Mouse (Mus musculus): ENCODE data around the gene Rusc2. TPM values are rescaled to one million over a fixed set of nuclear protein-coding genes. Genes with fewer than 3 reads are reported as not detected.

Gene Rusc2
- total RNA-seq, 1 experiment from 2014 or later: 2.8 TPM

DNA sequence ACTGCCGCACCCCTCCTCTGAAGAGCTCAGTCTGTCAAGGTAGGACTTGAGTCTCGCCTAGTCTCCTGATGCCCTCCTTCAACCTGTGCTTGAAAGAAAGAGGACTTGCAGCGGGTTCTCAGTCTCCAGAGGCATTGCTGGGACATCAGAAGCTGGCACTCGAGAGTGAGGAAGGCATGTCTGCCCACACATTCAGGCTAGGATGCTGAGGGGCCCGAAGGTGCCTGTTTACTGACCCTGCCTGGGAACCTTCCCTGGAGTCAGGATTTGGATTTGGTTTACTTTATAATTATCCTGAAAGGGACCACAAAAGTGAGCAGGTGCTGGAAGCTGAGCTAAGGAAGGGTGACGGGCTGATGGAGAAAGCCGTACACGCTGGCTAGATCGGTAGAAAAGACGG, 19.7 kb downstream of the Rusc2 start:
- ATAC-seq (replicated peaks in 1 of 2; ENCODE audit: insufficient read depth in 1 of 2, low FRiP score in 2 of 2, low TSS enrichment in 1 of 2, low read depth in 1 of 2, poor library complexity in 2 of 2, severe bottlenecking in 2 of 2): no peak

DNA sequence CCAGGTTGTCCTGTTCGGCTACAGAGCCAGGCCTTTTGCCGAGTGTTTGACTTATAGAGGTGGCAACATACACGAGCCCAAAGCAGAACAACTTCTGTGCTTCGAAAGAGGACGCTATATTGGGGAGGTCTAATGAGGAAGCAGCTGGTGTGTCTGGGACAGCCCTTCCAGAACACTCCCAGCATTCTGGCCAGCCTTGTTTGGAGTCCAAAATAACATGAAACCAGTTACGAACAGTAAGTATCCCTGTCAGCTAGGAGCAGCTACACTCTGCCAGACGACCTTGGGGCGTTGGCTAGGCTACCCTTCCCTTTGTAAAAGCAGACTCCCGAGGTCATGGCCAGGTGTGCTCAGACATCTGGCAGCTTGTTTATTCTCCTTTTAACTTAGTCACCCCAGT, 20.4 kb downstream of the Rusc2 start:
- ATAC-seq (replicated peaks in 1 of 2; ENCODE audit: insufficient read depth in 1 of 2, low FRiP score in 2 of 2, low TSS enrichment in 1 of 2, low read depth in 1 of 2, poor library complexity in 2 of 2, severe bottlenecking in 2 of 2): no peak

DNA sequence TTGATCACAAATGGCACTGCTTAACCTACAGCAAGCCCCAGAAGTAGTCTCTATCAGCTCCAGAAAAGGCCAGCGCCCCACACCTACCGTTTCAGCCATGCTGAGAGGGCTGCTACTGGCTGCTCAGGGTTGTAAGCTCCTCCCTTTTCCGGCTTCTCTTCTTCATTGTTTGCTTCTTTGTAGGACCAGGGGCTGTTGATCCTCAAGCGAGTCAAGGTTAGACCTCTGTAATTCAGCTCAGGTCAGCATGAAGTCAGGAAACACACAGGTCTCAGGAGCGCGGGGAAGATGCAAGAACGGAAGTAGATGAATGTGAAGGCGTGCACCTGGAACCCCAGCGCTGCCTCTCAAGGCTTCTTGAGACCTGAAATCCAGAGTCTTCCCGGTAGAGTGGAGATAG, 22.9 kb downstream of the Rusc2 start:
- no peak for ATAC-seq (replicated peaks in 1 of 2; ENCODE audit: insufficient read depth in 1 of 2, low FRiP score in 2 of 2, low TSS enrichment in 1 of 2, low read depth in 1 of 2, poor library complexity in 2 of 2, severe bottlenecking in 2 of 2)

DNA sequence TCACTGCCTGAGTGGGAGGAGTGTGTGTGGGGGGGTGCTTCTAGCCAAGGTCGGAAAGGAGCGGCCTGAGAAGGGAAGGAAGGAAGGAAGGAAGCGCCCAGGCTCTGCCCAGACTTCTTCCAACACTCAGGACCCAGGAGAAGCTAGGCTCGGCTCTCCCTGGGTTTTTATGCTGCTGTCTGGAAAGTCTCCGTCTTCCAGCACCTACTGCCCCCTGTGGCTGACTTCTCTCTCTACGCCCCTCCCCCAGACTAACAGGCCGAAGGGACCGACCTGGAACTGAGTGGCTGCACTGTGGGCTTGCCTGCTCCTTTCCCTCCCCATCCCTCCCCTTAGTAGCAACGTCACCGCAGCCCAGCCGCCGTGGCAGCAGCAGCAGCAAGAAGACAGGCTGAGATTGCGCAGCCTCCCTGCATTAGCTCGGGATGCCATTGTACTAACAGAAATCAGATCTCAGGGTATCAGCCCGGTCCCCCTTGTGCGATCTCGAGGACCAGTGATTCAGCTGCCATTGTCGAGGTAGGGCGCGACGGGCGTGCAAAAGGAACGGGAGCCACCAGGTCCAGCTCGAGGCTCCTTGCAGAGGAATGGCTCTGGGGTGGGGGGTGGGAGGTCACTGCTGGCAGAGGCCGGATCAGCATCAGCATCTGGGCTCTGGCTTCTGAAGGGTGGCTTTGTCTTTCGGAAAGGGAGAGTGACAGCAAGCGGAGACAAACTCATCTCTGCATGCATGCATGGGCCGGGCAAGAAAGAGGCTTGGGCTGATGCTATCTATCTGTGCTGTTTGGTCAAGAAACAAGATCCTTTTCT, 24.6 kb downstream of the Rusc2 start:
- ATAC-seq (replicated peaks in 1 of 2; ENCODE audit: insufficient read depth in 1 of 2, low FRiP score in 2 of 2, low TSS enrichment in 1 of 2, low read depth in 1 of 2, poor library complexity in 2 of 2, severe bottlenecking in 2 of 2): peak; percentile 87 to 92

DNA sequence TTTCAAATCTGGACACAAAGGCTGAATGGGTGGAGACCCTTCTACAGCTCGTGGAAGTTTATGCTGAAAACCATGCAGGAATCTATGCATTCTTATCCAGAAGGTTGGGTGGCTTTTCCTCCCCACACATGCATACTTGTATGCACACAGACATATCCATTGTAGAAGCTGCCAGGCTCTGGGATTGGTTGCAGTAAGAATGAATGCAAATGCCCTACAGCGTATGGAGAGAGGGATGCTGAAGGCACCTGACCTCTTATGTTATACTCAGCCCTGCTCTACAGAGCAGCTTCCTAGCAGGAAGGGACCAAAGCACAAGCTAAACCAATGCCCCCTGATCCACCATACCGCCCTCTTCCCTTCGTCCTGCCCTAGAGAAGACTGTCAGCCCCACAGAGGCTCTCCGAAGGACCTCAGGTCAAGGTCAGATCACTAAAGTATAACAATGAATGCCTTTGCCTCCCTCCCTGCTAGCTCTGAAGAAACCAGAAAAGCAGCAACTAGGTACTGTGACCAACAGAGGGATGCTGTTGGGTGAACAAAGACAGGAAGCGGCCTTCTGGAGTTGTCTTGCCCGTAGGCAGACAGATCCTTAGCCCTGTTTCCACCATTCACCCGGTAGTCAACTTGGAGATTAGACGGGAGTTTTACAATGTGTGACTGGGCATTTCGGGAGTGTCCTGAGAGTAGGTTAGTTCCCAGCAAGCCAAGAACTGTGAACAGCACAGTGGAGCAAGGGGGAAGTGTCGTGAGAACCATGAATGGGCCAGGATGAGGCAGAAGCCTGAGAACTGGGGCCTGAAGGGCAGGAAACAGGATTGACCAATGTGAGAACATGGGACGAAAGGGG, 25.5 kb downstream of the Rusc2 start:
- no peak for ATAC-seq (replicated peaks in 1 of 2; ENCODE audit: insufficient read depth in 1 of 2, low FRiP score in 2 of 2, low TSS enrichment in 1 of 2, low read depth in 1 of 2, poor library complexity in 2 of 2, severe bottlenecking in 2 of 2)

DNA sequence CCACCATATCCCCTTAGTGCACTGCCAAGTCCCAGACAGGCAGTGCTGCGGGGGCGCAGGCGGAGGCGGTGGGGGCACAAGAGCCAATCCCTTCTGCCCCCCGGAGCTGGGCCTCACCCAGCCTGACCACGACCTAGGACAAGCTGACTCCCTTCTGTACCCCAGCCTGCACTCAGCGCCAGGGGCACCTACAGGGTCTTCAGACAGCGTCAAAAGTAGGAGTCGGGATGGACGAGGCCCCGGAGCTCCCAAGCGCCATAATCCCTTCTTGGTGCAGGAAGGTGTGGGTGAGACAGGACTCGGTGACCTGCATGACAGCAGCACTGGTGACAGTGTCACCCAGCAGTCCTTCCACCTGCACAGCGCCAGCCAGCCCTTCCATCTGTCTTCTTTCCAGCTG, 33.0 kb downstream of the Rusc2 start:
- no peak for ATAC-seq (replicated peaks in 1 of 2; ENCODE audit: insufficient read depth in 1 of 2, low FRiP score in 2 of 2, low TSS enrichment in 1 of 2, low read depth in 1 of 2, poor library complexity in 2 of 2, severe bottlenecking in 2 of 2)

DNA sequence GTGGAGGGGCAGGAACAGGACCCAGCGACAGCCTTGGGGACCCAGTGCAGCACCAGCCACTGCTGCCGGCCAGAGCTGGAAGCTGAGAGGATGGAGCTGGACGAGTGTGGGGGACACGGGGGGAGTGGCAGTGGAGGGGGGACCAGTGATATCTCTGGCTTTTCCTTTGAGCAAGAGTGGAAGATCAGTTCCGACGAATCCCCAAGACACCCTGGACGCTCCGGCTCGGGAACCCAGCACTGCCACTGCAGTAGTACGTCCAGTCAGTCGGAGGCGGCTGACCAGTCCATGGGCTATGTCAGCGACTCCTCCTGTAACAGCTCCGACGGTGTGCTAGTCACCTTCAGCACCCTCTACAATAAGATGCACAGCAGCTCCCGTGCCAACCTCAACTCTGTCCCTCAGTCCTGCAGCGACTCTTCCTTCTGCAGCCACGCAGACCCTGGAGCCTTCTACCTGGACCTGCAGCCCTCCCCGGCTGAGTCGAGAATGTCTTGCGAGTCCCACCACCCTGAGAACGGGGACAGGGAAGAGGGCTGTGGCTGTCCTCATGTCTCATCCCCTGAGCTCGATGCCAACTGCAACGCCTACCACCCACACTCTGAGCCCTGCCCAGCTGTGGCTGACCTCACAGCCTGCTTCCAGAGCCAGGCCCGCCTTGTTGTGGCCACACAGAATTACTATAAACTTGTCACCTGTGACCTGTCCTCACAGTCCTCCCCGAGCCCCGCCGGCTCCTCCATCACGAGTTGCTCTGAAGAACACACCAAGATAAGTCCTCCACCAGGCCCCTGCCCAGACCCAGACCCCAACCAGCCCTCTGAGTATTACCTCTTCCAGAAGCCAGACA, 33.7 kb downstream of the Rusc2 start:
- ATAC-seq (replicated peaks in 1 of 2; ENCODE audit: insufficient read depth in 1 of 2, low FRiP score in 2 of 2, low TSS enrichment in 1 of 2, low read depth in 1 of 2, poor library complexity in 2 of 2, severe bottlenecking in 2 of 2): no peak

DNA sequence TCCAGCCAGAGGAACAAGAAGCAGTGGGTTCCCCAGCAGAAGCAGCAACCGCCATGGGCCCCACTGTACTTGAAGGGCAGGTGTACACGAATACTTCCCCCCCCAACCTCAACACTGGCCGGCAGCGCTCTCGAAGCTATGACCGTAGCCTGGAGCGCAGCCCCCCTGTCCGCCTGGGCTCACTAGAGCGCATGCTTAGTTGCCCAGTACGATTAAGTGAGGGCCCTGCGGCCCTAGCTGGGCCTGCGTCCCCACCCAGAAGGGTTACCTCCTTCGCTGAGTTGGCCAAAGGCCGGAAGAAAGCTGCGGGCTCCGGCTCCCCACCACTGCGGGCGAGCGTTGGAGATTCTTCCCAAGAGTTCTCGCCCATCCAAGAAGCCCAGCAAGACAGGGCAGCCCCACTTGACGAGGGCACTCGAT, 34.3 kb downstream of the Rusc2 start:
- ATAC-seq (replicated peaks in 1 of 2; ENCODE audit: insufficient read depth in 1 of 2, low FRiP score in 2 of 2, low TSS enrichment in 1 of 2, low read depth in 1 of 2, poor library complexity in 2 of 2, severe bottlenecking in 2 of 2): no peak

DNA sequence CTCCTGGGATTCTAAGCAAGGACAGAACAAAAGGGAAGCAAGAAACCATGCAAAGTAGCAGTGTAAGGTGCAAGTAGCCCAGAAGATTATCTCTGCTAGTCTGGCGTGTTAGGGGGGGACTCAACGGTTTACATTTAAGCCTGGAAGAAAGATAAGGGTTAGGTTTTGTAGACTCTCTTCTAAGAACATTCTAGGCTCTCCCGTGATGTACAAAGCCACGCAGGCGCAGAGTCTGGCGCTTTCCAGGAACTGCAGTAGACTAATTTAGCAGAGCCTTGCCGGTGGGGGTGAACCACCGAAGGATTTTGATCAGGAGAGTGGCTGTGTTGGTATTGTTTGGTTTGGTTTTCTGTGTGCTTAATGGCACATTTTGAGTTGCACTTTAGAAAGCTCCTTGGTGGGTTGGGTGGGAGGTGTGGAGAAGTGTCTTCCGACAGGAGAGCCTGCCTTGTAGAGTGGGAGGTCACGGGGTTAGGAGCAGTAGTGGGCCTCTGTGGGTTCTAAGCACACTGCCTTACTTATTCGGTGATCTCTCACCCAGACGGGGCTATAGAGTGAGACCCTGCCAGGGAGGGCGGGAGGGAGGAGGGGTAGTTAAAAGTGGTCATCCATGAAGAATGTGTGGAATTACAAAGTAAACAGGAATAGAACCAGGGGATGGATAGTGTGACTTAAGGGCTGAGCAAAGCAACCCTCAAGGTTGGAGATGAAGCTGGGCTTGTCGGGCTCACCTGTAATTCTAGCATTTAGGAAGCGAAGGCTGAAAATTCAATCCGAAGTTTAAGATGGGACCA, 35.7 kb downstream of the Rusc2 start:
- no peak for ATAC-seq (replicated peaks in 1 of 2; ENCODE audit: insufficient read depth in 1 of 2, low FRiP score in 2 of 2, low TSS enrichment in 1 of 2, low read depth in 1 of 2, poor library complexity in 2 of 2, severe bottlenecking in 2 of 2)

DNA sequence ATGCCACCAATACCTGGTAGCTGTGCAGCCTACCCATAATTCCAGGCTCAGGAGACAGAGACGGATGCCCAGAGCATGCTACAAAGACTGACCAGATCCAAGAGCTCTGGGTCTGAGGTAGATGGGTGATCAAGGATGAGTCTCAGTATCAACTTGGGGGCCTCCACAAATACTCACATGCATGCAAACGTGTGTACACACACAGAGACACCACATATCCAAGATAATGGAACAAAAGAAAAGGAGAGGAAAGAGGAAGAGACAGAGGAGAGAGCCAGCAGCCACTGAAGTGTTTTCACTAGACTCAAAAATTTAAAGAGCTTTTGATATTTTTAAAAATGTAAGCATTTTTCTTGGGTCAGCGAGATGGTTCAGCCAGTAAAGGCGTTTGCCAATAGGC, 36.7 kb downstream of the Rusc2 start:
- ATAC-seq (replicated peaks in 1 of 2; ENCODE audit: insufficient read depth in 1 of 2, low FRiP score in 2 of 2, low TSS enrichment in 1 of 2, low read depth in 1 of 2, poor library complexity in 2 of 2, severe bottlenecking in 2 of 2): no peak

DNA sequence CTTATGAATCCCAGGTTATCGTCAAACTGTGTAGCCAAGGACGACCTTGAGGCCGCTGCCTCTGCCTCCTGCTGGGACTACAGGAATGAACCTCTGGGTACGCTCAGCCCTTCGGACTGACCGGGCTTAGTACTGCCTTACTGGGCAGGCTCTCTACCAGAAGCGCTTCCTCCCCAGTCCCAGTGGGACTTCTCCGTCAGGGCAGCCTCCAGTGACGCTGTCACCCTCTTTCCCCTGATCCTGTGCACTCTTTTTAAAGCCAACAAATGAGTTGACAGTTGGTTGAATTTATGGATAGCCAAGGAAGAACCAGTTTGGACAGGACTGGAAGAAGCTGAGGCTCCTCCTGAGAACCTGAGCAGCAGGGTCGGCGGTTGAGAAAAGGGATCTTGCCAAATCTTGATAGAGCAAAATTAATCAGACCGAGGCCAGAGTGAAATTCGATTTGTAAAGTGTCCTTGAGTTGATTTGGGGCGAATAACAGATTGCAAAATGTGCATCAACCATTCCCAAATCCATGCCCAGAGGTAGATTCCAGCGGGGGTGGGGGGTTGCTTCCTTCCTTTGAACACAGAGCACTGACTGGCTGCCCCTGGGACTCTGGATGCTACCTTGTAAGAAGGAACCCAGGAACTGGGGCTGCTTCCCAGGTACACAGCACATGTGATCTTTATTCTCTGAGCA, 37.3 kb downstream of the Rusc2 start:
- no peak for ATAC-seq (replicated peaks in 1 of 2; ENCODE audit: insufficient read depth in 1 of 2, low FRiP score in 2 of 2, low TSS enrichment in 1 of 2, low read depth in 1 of 2, poor library complexity in 2 of 2, severe bottlenecking in 2 of 2)

DNA sequence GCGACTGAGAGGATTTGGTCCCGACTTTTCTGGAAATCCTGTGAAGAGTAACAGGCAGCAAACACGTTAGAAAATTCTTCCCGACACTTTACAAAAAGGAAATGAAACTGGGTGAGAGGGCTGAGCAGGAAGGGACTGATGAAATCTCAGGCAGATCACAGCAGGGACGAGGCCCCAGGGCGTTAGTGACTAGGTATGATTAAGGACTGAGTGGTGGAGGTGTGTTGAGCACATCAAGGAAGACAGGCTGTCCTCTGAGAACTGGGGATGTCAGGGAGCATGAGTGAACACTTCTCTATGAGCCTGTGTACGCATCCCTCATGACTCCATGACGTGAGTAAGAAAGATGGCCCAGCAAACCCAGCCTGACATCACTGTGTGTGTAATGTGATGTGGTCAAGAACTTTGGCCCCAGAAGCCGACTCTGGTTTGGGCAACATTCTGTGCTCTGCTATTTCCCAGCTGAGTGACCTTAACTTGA, 38.1 kb downstream of the Rusc2 start:
- no peak for ATAC-seq (replicated peaks in 1 of 2; ENCODE audit: insufficient read depth in 1 of 2, low FRiP score in 2 of 2, low TSS enrichment in 1 of 2, low read depth in 1 of 2, poor library complexity in 2 of 2, severe bottlenecking in 2 of 2)

DNA sequence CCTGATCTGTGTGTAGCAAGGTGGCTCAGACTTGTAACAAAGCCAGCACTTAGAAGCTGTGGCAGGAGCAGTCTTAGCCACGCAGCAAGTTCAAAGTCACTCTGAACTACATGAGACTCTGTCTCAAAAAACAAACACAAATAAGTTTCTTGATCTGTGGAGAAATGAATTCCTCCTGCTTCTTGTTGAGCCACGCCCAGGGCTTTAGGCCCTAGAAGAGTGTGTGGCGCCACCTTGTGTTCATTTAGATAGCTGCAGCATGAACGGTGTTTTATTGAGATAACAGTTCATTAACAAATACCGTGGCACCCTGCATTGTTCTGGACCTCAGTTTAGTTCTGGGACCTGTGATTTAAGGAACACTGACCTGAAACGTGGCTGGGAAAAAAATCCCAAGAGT, 38.5 kb downstream of the Rusc2 start:
- ATAC-seq (replicated peaks in 1 of 2; ENCODE audit: insufficient read depth in 1 of 2, low FRiP score in 2 of 2, low TSS enrichment in 1 of 2, low read depth in 1 of 2, poor library complexity in 2 of 2, severe bottlenecking in 2 of 2): peak; percentile 63 to 66; a peak in 3 of 4 replicates

DNA sequence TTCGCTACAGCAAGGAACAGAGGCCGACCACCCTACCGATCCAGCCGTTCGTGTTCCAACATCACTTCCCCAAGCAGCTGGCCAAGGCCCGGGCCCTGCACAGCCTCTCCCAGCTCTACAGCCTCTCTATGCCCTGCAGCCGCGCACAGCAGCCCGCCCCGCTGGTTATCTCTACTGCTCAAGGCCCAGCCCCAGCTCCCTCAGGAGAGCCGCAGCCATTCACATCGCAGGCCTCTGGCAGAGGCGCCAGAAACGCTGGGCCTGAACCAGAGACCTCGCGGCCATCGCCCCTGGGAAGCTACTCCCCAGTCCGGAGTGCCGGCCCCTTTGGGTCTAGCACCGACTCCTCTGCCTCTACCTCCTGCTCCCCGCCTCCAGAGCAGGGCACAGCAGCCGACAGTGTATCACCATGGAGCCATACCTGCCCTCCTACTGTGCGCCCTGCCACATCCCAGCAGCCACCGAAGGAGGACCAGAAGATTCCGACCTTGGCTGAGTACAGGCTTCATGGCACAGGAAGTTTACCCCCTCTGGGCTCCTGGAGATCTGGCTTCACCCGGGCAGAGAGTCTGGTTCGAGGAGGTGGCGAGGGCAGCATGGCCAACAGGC, 40.0 kb downstream of the Rusc2 start:
- no peak for ATAC-seq (replicated peaks in 1 of 2; ENCODE audit: insufficient read depth in 1 of 2, low FRiP score in 2 of 2, low TSS enrichment in 1 of 2, low read depth in 1 of 2, poor library complexity in 2 of 2, severe bottlenecking in 2 of 2)

DNA sequence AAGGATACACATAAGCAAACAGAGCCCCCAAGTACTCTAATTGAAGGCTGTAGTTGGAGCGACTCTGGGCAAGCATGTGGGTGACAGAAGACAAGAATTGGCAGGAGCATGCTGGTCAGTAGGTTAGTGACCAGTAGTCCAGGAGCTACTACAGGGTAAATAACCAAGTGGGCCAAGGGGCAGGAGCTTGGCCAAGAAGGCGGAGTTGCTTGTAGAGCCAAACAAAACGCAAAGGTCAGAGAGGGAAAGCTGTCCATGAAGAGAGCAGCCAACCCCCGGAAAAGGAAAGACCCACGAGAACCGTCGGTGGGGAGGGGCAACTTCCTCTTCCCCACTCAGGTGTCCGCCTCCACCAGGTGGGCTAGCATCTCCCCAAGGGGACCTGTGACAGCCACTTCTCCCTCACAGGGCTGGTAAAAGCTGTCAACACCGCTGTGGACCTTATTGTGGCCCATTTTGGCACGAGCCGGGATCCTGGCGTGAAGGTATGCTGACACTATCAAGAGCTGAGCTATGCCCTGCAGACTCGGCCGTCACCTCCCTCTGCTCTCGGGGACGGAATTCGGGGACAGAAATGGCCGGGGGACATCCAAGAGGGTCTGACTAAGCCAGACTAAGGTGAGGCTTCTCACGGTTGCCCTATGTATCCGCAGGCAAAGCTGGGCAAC, 41.6 kb downstream of the Rusc2 start:
- ATAC-seq (replicated peaks in 1 of 2; ENCODE audit: insufficient read depth in 1 of 2, low FRiP score in 2 of 2, low TSS enrichment in 1 of 2, low read depth in 1 of 2, poor library complexity in 2 of 2, severe bottlenecking in 2 of 2): no peak

DNA sequence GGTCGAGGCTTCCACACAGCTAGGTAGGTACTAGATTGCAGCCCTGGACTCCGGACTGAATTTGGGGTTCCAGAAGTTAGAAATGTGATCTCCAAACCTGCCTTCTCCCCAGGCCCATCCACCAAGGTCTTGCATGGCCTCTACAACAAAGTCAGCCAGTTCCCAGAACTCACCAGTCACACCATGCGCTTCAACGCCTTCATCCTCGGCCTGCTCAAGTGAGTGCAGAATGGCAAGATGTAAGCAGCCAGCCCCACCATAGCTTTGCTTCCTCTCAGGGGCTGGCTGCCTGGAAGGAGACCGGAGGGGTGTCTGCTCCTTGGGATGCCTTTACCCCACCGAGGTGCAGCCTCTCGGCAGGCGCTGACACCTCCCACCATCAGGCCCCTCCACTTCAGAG, 42.3 kb downstream of the Rusc2 start:
- no peak for ATAC-seq (replicated peaks in 1 of 2; ENCODE audit: insufficient read depth in 1 of 2, low FRiP score in 2 of 2, low TSS enrichment in 1 of 2, low read depth in 1 of 2, poor library complexity in 2 of 2, severe bottlenecking in 2 of 2)
